Mouse (Mus musculus) layer of hippocampus, postnatal 36 days (tissue): Measurements from ENCODE around the gene Cavin1. TPM values are rescaled to one million over a fixed set of nuclear protein-coding genes. Genes with fewer than 3 reads are reported as not detected.
A peak's percentile ranks its signal among the peaks of the same experiment; 100 is the strongest.

Experiments used
- DNase-seq, 2 experiments: peaks; one replicate each; pipeline ENCODE4 v3.0.0; 2022
- total RNA-seq, 2 experiments: library from RNA; stranded (reverse); gene quantifications; 2 replicates each; pipeline ENCODE4 v1.2.3; 2021

The Cavin1 gene
- total RNA-seq, 2 experiments from 2014 or later: 12.4 to 14.5 TPM

- no peak for DNase-seq
Observed at GRCm38 (mm10) chr11:100949540-100949939, 21.1 kb downstream of the Cavin1 start.

- DNase-seq: no peak
Observed at GRCm38 (mm10) chr11:100948317-100948716, 22.4 kb downstream of the Cavin1 start.

- no peak for DNase-seq
Observed at GRCm38 (mm10) chr11:100947548-100947947, 23.1 kb downstream of the Cavin1 start.

GRCm38 (mm10) chr11:100946862-100947261 lies 23.8 kb downstream of the Cavin1 start:
- no peak for DNase-seq

- DNase-seq: no peak
Observed at GRCm38 (mm10) chr11:100942388-100942787, 28.3 kb downstream of the Cavin1 start.

DNA sequence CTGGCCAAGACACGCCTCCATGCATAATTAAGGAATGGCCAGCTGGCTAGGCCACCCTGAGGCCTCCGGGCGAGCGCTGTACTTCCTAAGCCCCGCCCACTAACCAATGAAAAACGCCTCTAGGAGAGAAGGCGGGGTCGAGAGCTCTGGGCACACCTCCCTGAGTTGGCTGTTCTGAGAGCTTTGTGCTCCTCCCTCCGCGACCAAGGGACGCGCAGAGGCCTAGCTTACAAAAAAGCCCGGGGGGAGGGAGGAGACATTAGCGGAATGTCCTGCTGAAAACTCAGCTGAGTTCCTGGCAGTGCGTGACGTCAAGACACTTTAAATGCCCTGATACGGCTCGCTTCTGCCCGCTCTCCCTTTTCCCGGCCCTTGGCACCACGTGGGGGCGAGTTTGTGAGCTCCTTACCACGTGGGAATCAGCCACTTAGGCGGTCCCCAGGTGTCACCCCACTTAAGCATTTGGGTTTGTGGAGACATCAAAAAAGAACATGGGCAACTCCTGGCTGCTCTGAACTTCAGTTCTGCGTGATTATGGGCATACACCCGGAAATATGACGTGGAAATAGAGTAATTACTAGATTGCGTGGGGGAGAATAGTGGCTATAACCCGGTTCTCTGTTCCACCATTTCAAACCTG lies 31.1 kb downstream of the Cavin1 start, which contains the start of gene Stat3:
TSS of gene Stat3 (minus strand) at position 29 of the 640 bp plus-strand sequence.
- peak; percentile 98 to 99 for DNase-seq

DNA sequence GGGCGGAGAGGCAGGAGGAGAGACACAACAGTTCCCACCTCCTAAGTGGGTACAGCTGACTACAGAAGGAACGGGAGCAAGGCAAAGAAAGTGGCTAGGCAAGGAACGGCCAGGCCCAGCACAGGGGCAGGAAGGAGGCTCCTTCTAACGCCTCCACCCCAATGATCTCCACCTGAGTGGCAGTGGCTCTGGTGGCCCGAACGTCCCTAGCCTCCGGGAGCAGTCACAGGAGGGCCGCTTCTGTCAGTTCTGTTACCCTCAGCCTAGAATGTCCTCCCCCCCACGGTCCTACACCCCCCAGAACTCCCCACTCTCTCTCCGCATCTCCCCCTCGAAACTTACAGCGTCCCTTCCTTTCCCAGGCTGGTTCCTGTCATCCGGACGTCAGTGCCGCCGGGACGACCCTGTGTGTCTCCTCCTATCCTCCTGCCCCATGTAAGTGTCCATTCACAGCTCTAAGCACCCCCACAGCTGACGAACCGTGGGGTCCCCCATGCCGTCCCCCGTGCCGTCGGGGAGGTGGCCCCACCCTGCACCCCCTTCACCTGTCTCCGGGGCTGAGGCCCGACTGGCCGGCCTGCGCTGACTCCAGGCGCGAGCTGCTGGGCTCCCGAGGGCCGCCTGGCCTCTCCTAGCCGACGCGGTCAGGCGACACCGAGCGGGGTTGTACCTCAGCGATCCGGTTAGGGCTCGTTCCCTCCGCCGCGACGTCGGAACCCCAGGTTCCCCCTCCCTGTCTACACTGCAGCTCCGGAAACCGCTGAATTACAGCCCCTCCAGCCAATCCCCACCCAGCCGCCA lies 31.8 kb downstream of the Cavin1 start:
- peak in 1 of 2 experiments; percentile 8 for DNase-seq

- DNase-seq: no peak
Observed at GRCm38 (mm10) chr11:100938112-100938511, 32.6 kb downstream of the Cavin1 start.

DNA sequence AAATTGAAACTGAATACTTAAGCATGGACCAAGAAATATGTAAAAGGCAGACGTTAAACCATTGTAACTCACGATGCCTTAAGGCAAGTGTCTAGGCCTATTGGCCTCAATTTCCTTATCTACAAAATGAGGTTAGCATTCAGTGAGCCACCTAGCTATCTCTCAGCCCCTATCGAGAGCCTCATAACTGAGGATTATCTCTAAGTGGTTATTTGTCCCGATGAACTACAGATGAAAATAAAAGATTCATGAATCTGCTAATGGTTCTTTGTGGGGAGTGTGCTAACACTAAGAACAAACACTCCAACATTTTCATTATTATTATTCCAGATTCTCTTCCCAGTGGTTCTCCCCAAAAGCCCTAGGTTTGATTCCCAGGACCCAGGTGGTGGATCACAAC lies 33.4 kb downstream of the Cavin1 start:
- no peak for DNase-seq

- DNase-seq: no peak
Observed at GRCm38 (mm10) chr11:100935373-100936355, 35.0 kb downstream of the Cavin1 start.

DNA sequence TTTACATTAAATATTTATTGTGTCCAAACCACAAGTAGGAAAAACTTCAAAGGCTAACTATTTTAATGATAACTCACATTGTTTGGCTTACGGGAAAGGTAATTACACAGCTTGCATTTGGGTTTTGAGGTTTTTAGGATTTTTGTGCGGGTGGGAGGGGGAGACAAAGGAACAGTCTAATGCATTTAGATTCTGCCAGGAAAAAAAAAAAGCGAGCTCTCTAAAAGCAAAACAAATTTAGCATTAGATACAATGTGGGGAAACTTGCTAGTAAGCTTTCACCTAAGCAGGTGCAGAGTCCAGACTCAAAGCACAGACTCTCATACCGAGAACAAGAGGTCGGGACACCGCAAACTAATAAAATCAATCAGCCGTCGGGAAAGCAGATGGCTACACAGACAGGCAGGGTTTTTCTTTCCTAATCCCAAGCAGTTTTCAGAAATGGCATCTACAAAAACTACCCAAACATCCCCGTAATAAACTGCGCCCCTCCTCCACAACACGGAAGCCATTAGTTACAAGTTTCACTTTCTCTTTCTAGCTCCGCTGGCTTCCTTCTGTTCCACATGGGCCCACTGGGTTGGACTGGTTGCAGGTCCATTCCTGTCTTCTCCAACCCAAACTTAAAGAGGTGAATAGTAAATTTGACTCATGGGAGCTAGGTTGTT lies 39.3 kb downstream of the Cavin1 start:
- no peak for DNase-seq

- DNase-seq: no peak
Observed at GRCm38 (mm10) chr11:100930611-100931010, 40.1 kb downstream of the Cavin1 start.

- DNase-seq: no peak
Observed at GRCm38 (mm10) chr11:100927386-100927785, 43.3 kb downstream of the Cavin1 start.

DNA sequence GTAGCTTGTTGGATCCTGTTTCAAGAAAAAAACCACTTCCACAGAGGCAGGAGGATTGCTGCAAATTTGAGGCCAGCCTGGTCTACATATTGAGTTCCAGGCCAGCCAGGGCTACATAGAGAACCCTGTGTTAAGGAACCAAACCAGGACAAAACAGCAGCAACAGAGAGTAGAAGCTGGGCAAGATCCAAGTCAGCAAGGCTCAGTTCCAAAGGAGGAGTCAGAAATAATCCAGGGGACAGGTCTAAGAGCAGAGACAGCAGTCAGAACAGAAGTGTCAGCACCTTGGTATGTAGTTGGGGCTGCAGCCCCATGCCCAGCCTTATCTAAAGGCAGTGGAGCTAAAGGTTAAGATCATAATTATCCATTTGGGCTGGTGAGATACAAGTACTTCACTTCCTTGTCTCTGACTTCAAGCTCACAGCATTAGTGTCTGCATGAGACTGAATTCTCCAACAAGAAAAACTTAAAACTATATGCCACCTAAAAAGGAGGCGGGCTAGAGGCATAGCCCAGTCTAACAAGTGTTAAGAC lies 46.2 kb downstream of the Cavin1 start:
- DNase-seq: no peak

- DNase-seq: no peak
Observed at GRCm38 (mm10) chr11:100920887-100921624, 49.6 kb downstream of the Cavin1 start.

GRCm38 (mm10) chr11:100918007-100918406 lies 52.7 kb downstream of the Cavin1 start:
- no peak for DNase-seq

DNA sequence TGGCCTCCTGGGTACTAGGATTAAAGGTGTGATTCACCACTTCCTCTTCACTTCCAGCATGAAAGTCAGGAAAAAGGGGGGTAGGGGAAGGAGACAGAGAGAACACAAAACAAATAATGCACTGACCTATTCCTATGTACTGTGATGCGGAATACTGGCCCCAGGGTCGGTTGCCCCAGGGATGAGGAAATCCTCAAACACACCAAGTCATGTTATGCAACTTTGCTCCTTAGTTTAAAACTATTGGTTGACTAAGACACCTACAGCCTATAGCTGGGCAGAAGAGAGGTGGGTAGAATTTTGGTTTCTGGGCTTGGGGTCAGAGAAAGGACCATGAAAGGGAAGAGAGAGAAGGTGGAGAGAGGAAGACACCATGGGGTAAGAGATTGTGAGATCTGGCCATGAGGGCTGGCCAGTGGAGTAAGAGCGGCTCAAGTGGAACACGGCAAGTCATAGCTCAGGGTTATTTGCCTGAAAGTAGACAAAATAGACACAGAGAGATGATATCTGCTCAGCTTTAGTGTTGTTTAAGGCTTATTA lies 54.2 kb downstream of the Cavin1 start:
- no peak for DNase-seq

- DNase-seq: no peak
Observed at GRCm38 (mm10) chr11:100915063-100915462, 55.6 kb downstream of the Cavin1 start.

DNA sequence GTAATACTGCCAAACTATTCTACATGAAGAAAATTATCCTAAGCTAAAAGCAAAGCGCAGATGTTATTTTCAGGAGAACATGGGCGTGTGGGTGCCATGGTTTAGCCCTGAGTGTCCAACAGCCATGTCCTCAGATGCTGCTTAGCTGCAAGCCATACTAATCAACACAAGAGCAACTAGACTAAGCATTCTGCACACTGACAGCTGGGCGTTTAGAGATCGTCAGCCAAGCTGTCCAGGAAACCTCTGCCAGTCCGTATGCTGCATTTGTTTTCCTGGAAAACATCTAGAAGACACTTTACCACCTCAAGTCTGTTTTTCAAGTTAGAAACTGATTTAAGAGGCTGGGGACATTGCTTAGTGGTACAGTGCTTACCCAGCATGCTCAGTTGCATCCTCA lies 56.3 kb downstream of the Cavin1 start:
- no peak for DNase-seq

DNA sequence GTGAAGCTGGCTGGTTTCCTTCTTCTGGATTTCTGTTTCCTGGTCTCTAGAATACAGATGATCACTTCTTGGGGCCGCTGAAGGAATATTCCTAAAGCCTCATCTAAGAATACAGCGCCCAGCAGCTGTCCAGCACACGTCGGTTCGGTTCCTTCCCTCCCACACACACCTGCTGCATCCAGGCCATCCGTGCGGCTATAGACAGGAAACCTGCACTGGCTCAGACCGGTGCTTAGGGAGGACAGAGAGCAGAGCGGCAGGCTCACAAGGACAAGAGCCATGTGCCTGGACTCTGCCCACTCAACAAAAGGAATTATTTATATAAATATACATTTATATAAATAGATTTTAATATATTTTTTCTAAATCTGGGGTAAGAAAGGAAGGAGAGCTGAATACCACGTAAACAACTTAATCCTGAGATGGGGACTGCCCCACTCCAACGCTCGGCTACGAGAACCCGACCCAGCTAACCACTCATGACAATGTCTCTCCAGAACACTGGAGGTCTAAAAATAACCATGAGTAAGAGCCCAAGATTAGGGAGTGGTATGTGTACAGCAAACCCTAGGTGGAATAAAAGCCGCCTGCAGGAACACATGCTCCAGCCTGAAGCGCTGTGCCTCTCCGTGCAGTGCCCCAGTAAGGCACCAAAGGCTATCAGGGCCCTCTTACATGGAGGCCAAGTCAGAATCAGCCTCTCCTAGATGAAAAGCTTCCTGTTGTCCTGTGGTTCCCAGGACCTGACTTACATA lies 58.1 kb downstream of the Cavin1 start:
- no peak for DNase-seq
